20 mouse cellular contexts compared by ENCODE assay signal in the genomic region with DNA sequence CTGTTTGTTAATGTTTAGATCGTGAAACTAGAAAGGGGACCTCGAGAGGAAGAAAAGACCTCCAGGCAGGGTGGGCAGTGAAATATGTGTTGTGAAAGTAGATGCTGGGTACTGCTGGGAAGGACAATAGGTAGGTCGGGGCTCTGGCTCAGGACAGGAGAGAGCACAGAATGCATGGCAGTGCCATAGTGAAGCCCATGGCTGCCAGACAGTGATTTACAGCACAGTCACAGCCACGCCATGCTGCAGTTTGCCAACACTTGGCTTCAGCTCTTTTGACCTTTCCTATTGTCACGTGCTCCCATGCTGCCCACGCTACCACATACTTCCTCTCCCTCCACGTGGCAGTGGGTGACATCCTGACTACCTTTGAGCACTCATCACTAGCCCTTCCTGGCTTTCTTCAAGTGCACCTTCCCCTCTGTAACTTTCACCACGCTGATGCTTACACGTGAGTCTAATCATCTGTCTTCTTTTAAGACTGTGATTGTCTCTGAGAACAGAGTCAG.
DNase-seq lines count a peak whose midpoint lies in the region; ATAC-seq lines count a peak whose summit lies in the region.
"Had no signal": no experiment of that assay in that cellular context is flagged by ENCODE, and none has a peak within 500 bp of the region (broad histone marks: within the 10 kb centered on the region; RNA-seq: fewer than 3 reads in every experiment).

No protein-coding gene starts in this region.

- no peak overlapping the region for H3K27ac ChIP-seq in kidney, embryonic 16.5 days (ENCODE audit: low read length)
- no peak overlapping the region for H3K27ac ChIP-seq in kidney, embryonic 14.5 days (ENCODE audit: low read depth, low read length)
- H3K27ac ChIP-seq: embryonic facial prominence, embryonic 13.5 days; limb, embryonic 15.5 days; liver, embryonic 15.5 days had no signal

- no peaks in the 10 kb centered on the region for H3K36me3 ChIP-seq in kidney, embryonic 16.5 days (ENCODE audit: insufficient read depth, low read length)
- H3K36me3 ChIP-seq in kidney, embryonic 14.5 days (ENCODE audit: control insufficient read depth, insufficient read depth, low read length): no peaks in the 10 kb centered on the region
- H3K36me3 ChIP-seq: embryonic facial prominence, embryonic 13.5 days; limb, embryonic 15.5 days; liver, embryonic 15.5 days had no signal

- peak; percentile 59; the same call in 1 of the 2 replicates for ATAC-seq in kidney, embryonic 16.5 days (ENCODE audit: low FRiP score, low TSS enrichment)
- ATAC-seq in kidney, embryonic 14.5 days (ENCODE audit: low FRiP score, low TSS enrichment): no peak
- ATAC-seq in megakaryocyte progenitor cell, adult 5-6 weeks (replicated peaks; ENCODE audit: poor library complexity): peak; percentile 35
- ATAC-seq: forebrain, embryonic 16.5 days had no signal

- DNase-seq in CD4-positive helper T cell, adult 2 months (ENCODE audit: low read depth, low spot score): peak; percentile 8
- peak; percentile 21 for DNase-seq in fat pad, adult 2 months (ENCODE audit: extremely low read depth, low read depth, low spot score)
- no peak for DNase-seq in spleen, adult 12 weeks (ENCODE audit: low spot score)
- no peak for DNase-seq in retina, postnatal 1 day
- DNase-seq in lung, postnatal 14 days: no peak
- DNase-seq: adrenal gland, postnatal 10 days; B cell, adult 2 months; cerebellum, adult 9-11 months; heart, adult 18-20 months; heart, postnatal 36 days; kidney, adult 9 months; layer of hippocampus, postnatal 36 days; thymus, postnatal 14 days had no signal

- H3K4me3 ChIP-seq in kidney, embryonic 16.5 days (ENCODE audit: low read length): no peak overlapping the region
- H3K4me3 ChIP-seq in kidney, embryonic 14.5 days (ENCODE audit: low read length): no peak overlapping the region
- H3K4me3 ChIP-seq: embryonic facial prominence, embryonic 13.5 days; limb, embryonic 15.5 days; liver, embryonic 15.5 days had no signal

- no peak overlapping the region for H3K4me2 ChIP-seq in kidney, embryonic 16.5 days (replicated peaks; ENCODE audit: low read depth, low read length)
- H3K4me2 ChIP-seq in kidney, embryonic 14.5 days (replicated peaks; ENCODE audit: low read depth, low read length): no peak overlapping the region; the same call in 1 of the 2 replicates
- H3K4me2 ChIP-seq: embryonic facial prominence, embryonic 13.5 days; limb, embryonic 15.5 days; liver, embryonic 15.5 days had no signal

- H3K27me3 ChIP-seq in kidney, embryonic 16.5 days (ENCODE audit: insufficient read depth, low read length): no peaks in the 10 kb centered on the region
- no peaks in the 10 kb centered on the region for H3K27me3 ChIP-seq in kidney, embryonic 14.5 days (ENCODE audit: control insufficient read depth, insufficient read depth, low read length)
- H3K27me3 ChIP-seq: embryonic facial prominence, embryonic 13.5 days; limb, embryonic 15.5 days; liver, embryonic 15.5 days had no signal

- no peak overlapping the region for H3K9ac ChIP-seq in kidney, embryonic 16.5 days (replicated peaks; ENCODE audit: low read length)
- no peak overlapping the region for H3K9ac ChIP-seq in kidney, embryonic 14.5 days (ENCODE audit: low read depth, low read length)
- H3K9ac ChIP-seq: embryonic facial prominence, embryonic 13.5 days; limb, embryonic 15.5 days; liver, embryonic 15.5 days had no signal

- no peaks in the 10 kb centered on the region for H3K9me3 ChIP-seq in kidney, embryonic 16.5 days (ENCODE audit: low read length)
- no peaks in the 10 kb centered on the region for H3K9me3 ChIP-seq in kidney, embryonic 14.5 days (ENCODE audit: control insufficient read depth, low read length)
- H3K9me3 ChIP-seq: embryonic facial prominence, embryonic 13.5 days; limb, embryonic 15.5 days; liver, embryonic 15.5 days had no signal

- WGBS in kidney, embryonic 16.5 days: 38% methylated on average over 9 of the region's 9 CpGs
- 30% methylated on average over 9 of the region's 9 CpGs for WGBS in kidney, embryonic 14.5 days

- peaks cover 11% of the 10 kb centered on the region for H3K4me1 ChIP-seq in kidney, embryonic 16.5 days (ENCODE audit: insufficient read depth, low read length)
- peaks cover 8% of the 10 kb centered on the region; the same call in 1 of the 2 replicates for H3K4me1 ChIP-seq in kidney, embryonic 14.5 days (ENCODE audit: control insufficient read depth, insufficient read depth, low read length)
- H3K4me1 ChIP-seq: embryonic facial prominence, embryonic 13.5 days had no signal

Comparison
In these comparisons a context has a peak if more than half of its experiments do, and no peak if none do; other contexts are left out.
1. DNase-seq: peak in CD4-positive helper T cell, adult 2 months (single experiment) and fat pad, adult 2 months (single experiment); none in spleen, adult 12 weeks (single experiment), retina, postnatal 1 day (single experiment) and lung, postnatal 14 days (single experiment).